Mouse (Mus musculus) cerebellum, postnatal 10 days (tissue): ENCODE measurements at regions not wholly inside any gene's neighbourhood (a gene's known extent, or its start where the extent isn't known, plus 50 kb on each side); places are given as distances from the start of the nearest gene placed in this dataset.

ENCODE experiments used
- DNase-seq, 2 experiments: peaks; one replicate each; pipeline ENCODE4 v3.0.0; 2021; ENCODE audit warnings: mixed read lengths in 2 of 2

- no peak for DNase-seq
Observed at GRCm38 (mm10) chr13:52055741-52056140, 209.3 kb downstream of the Gadd45g start.

GRCm38 (mm10) chr13:52057456-52057855 lies 211.0 kb downstream of the Gadd45g start:
- DNase-seq = no peak

- DNase-seq = no peak
Observed at GRCm38 (mm10) chr13:52059756-52060417, 213.4 kb downstream of the Gadd45g start.

GRCm38 (mm10) chr13:52060418-52060870 lies 214.0 kb downstream of the Gadd45g start:
- peak; percentile 33 to 43 for DNase-seq

GRCm38 (mm10) chr13:52061454-52061853 lies 215.0 kb downstream of the Gadd45g start:
- no peak for DNase-seq

- no peak for DNase-seq
Observed at GRCm38 (mm10) chr13:52061881-52062280, 215.4 kb downstream of the Gadd45g start.

- no peak for DNase-seq
Observed at GRCm38 (mm10) chr13:52062576-52062975, 216.1 kb downstream of the Gadd45g start.

- DNase-seq = no peak
Observed at GRCm38 (mm10) chr13:52065274-52065673, 218.8 kb downstream of the Gadd45g start.

GRCm38 (mm10) chr13:52065720-52066119 lies 219.2 kb downstream of the Gadd45g start:
- no peak for DNase-seq

- DNase-seq = no peak
Observed at GRCm38 (mm10) chr13:52067048-52067447, 220.6 kb downstream of the Gadd45g start.

- peak; percentile 67 to 68 for DNase-seq
Observed at GRCm38 (mm10) chr13:52068886-52069439, 222.5 kb downstream of the Gadd45g start.

GRCm38 (mm10) chr13:52069714-52070113 lies 223.2 kb downstream of the Gadd45g start:
- DNase-seq = no peak

GRCm38 (mm10) chr13:52070731-52071663 lies 224.5 kb downstream of the Gadd45g start:
- DNase-seq = no peak

- no peak for DNase-seq
Observed at GRCm38 (mm10) chr13:52077616-52078015, 231.1 kb downstream of the Gadd45g start.

- no peak for DNase-seq
Observed at GRCm38 (mm10) chr13:52078561-52078960, 232.1 kb downstream of the Gadd45g start.

GRCm38 (mm10) chr13:52079678-52080246 lies 233.3 kb downstream of the Gadd45g start:
- peak; percentile 28 to 39 for DNase-seq

GRCm38 (mm10) chr13:52083601-52084455 lies 237.3 kb downstream of the Gadd45g start:
- no peak for DNase-seq

- DNase-seq = no peak
Observed at GRCm38 (mm10) chr13:52085110-52085509, 238.6 kb downstream of the Gadd45g start.

GRCm38 (mm10) chr13:52088319-52088718 lies 241.8 kb downstream of the Gadd45g start:
- DNase-seq = no peak

GRCm38 (mm10) chr13:52090365-52090764 lies 243.9 kb downstream of the Gadd45g start:
- DNase-seq = no peak

- no peak for DNase-seq
Observed at GRCm38 (mm10) chr13:52094785-52095184, 248.3 kb downstream of the Gadd45g start.

GRCm38 (mm10) chr13:52096506-52096905 lies 250.0 kb downstream of the Gadd45g start:
- DNase-seq = no peak
